9 mouse cellular contexts compared by ENCODE assay signal in genomic region chr3:135607660-135608473, GRCm38 (mm10).
DNase-seq lines count a peak whose midpoint lies in the region; ATAC-seq lines count a peak whose summit lies in the region.
"Had no signal": no experiment of that assay in that cellular context is flagged by ENCODE, and none has a peak within 500 bp of the region (broad histone marks: within the 10 kb centered on the region; RNA-seq: fewer than 3 reads in every experiment).

No protein-coding gene starts in this region.

- no peaks in the 10 kb centered on the region for H3K27me3 ChIP-seq in megakaryocyte, embryonic 14.5 days (replicated peaks)
- H3K27me3 ChIP-seq: neural tube, embryonic 13.5 days had no signal

- no peak for ATAC-seq in frontal cortex, adult (ENCODE audit: low TSS enrichment)

- H3K36me3 ChIP-seq in megakaryocyte, embryonic 14.5 days (replicated peaks; ENCODE audit: low read length): peaks cover 78% of the 10 kb centered on the region

- peak; percentile 44 for DNase-seq in layer of hippocampus, adult 9-11 months
- no peak for DNase-seq in layer of hippocampus, adult 9-10 months (ENCODE audit: low spot score)
- peak; percentile 63 for DNase-seq in induced T-regulatory cell, adult 2 months (ENCODE audit: low read depth)
- DNase-seq in thymus, postnatal 36 days: peak; percentile 45 to 56
- DNase-seq in embryo, embryonic 10.5 days (ENCODE audit: low spot score): no peak
- no peak for DNase-seq in right cerebral cortex, adult 2 months (ENCODE audit: low spot score in 2 of 2)

- no peaks in the 10 kb centered on the region for H3K9me3 ChIP-seq in megakaryocyte, embryonic 14.5 days
- H3K9me3 ChIP-seq: neural tube, embryonic 13.5 days had no signal

- H3K4me3 ChIP-seq in megakaryocyte, embryonic 14.5 days (replicated peaks): peak overlapping the region; percentile 94
- H3K4me3 ChIP-seq: neural tube, embryonic 13.5 days had no signal

- H3K4me1 ChIP-seq in megakaryocyte, embryonic 14.5 days: peaks cover 91% of the 10 kb centered on the region
- H3K4me1 ChIP-seq: neural tube, embryonic 13.5 days had no signal

Comparison
In these comparisons a context has a peak if more than half of its experiments do, and no peak if none do; other contexts are left out.
1. DNase-seq: peak in layer of hippocampus, adult 9-11 months (single experiment), induced T-regulatory cell, adult 2 months (single experiment) and thymus, postnatal 36 days (2 of 2); none in layer of hippocampus, adult 9-10 months (single experiment), embryo, embryonic 10.5 days (single experiment) and right cerebral cortex, adult 2 months (0 of 2).